Mouse (Mus musculus) spleen, adult 2 months (tissue): ENCODE data around the gene Fdxacb1. TPM values are rescaled to one million over a fixed set of nuclear protein-coding genes. Genes with fewer than 3 reads are reported as not detected.

Experiments
- DNase-seq, 2 experiments: peaks; one replicate each; pipeline versions ENCODE4 v3.0.0 to v3.0.0-alpha.2; 2012 to 2021; ENCODE audit warnings: low spot score in 2 of 2, low read depth in 1 of 2
- H3K27ac ChIP-seq: fragments of 200-500 bp; 2 replicates; pipeline ENCODE4 v1.5.1; 2012; ENCODE audit warnings: low read length, inconsistent platforms; ENCODE audit not compliant: insufficient read depth
- H3K27me3 ChIP-seq: fragments of 200-500 bp; 2 replicates; pipeline ENCODE4 v1.6.1; 2012; ENCODE audit warnings: mild to moderate bottlenecking, moderate library complexity, low read length, inconsistent platforms; ENCODE audit not compliant: control insufficient read depth, insufficient read depth
- H3K36me3 ChIP-seq: fragments of 200-500 bp; 2 replicates; pipeline ENCODE4 v1.6.1; 2012; ENCODE audit warnings: mild to moderate bottlenecking, low read length, inconsistent platforms; ENCODE audit not compliant: control insufficient read depth, insufficient read depth
- H3K4me1 ChIP-seq: fragments of 200-500 bp; 2 replicates; pipeline ENCODE4 v1.6.1; 2011; ENCODE audit warnings: inconsistent platforms; ENCODE audit not compliant: control insufficient read depth, insufficient read depth, insufficient read length
- H3K4me3 ChIP-seq: fragments of 200-500 bp; 2 replicates; pipeline ENCODE4 v1.5.1; 2011; ENCODE audit warnings: mild to moderate bottlenecking, inconsistent platforms; ENCODE audit not compliant: insufficient read depth, insufficient read length; ENCODE audit errors: extremely low read depth
- CTCF ChIP-seq: fragments of 200-500 bp; IDR thresholded peaks from 2 replicates; pipeline ENCODE4 v1.5.1; 2011; ENCODE audit warnings: mild to moderate bottlenecking, inconsistent platforms; ENCODE audit not compliant: insufficient read depth, insufficient read length, insufficient replicate concordance; ENCODE audit errors: extremely low read depth
- POLR2A ChIP-seq: fragments of 200-500 bp; IDR thresholded peaks from 2 replicates; pipeline ENCODE4 v1.6.1; 2011; ENCODE audit warnings: low read depth, low read length, inconsistent platforms
- WGBS: fragments of 180-500 bp; shearing (Covaris S2); methylation state at CpG from one replicate; pipeline ENCODE4 v1.1.7; 2018; 5-methylcytosine and 5-hydroxymethylcytosine counted together
- polyA plus RNA-seq: library from polyadenylated mRNA; depleted of rRNA; stranded (reverse); fragments of >200 nt; gene quantifications from 2 replicates; pipeline ENCODE4 v1.2.3, GENCODE M21; 2012

Fdxacb1 gene
- polyA plus RNA-seq, 1 experiment = 3.2 TPM

GRCm38 (mm10) chr9:50738914-50739870 is 28.8 kb upstream of the Fdxacb1 start, which contains the start of gene Dixdc1:
Dixdc1 (minus strand) TSS chr9:50739517.
- DNase-seq = peak; percentile 49 to 69
- Histone ChIP-seq H3K4me1 (no peaks in the 10 kb centered on the region), H3K27me3 (no peaks in the 10 kb centered on the region), H3K36me3 (no peaks in the 10 kb centered on the region), H3K4me3 (peak within 1 kb of the TSS; percentile 6; the same call in 1 of the 2 replicates), H3K27ac (no peak within 1 kb of the TSS)
- TF ChIP-seq POLR2A (no peak), CTCF (no peak)
- 9% methylated on average over 36 of the region's 36 CpGs for WGBS

- no peak overlapping the region for H3K27ac ChIP-seq
- 84% methylated on average over 14 of the region's 14 CpGs for WGBS
- H3K36me3 ChIP-seq = no peaks in the 10 kb centered on the region
- H3K4me1 ChIP-seq = no peaks in the 10 kb centered on the region
- H3K27me3 ChIP-seq = no peaks in the 10 kb centered on the region; the same call in 1 of the 2 replicates
- no peak overlapping the region for H3K4me3 ChIP-seq
- DNase-seq = no peak
- TF ChIP-seq POLR2A (no peak), CTCF (no peak)
These were observed 26.9 kb upstream of the Fdxacb1 start for GRCm38 (mm10) chr9:50740867-50741784.

- H3K36me3 ChIP-seq = no peaks in the 10 kb centered on the region
- no peak for DNase-seq
- no peak for TF ChIP-seq POLR2A
- TF ChIP-seq CTCF = no peak
- no peak overlapping the region for H3K4me3 ChIP-seq
- H3K4me1 ChIP-seq = no peaks in the 10 kb centered on the region
- H3K27me3 ChIP-seq = no peaks in the 10 kb centered on the region; the same call in 1 of the 2 replicates
- no peak overlapping the region for H3K27ac ChIP-seq
- WGBS = 86% methylated on average over 3 of the region's 3 CpGs
These were observed 25.8 kb upstream of the Fdxacb1 start for GRCm38 (mm10) chr9:50742261-50742660.

- Histone ChIP-seq H3K4me3 (no peak overlapping the region), H3K27me3 (no peaks in the 10 kb centered on the region; the same call in 1 of the 2 replicates), H3K36me3 (no peaks in the 10 kb centered on the region), H3K4me1 (no peaks in the 10 kb centered on the region), H3K27ac (no peak overlapping the region)
- no peak for TF ChIP-seq CTCF
- TF ChIP-seq POLR2A = no peak
- WGBS = 49% methylated on average over 2 of the region's 2 CpGs
- no peak for DNase-seq
These were observed 25.3 kb upstream of the Fdxacb1 start for GRCm38 (mm10) chr9:50742744-50743143.

- Histone ChIP-seq H3K4me3 (no peak overlapping the region), H3K4me1 (no peaks in the 10 kb centered on the region), H3K27me3 (no peaks in the 10 kb centered on the region; the same call in 1 of the 2 replicates), H3K36me3 (no peaks in the 10 kb centered on the region), H3K27ac (no peak overlapping the region)
- no peak for DNase-seq
- TF ChIP-seq POLR2A (no peak), CTCF (no peak)
- 54% methylated on average over 7 of the region's 7 CpGs for WGBS
These were observed 22.2 kb upstream of the Fdxacb1 start for GRCm38 (mm10) chr9:50745806-50746205.

- no peak for DNase-seq
- H3K4me3 ChIP-seq = 0 out of 2 replicates have a peak within 1 kb of the TSS, but pooled peaks have one; percentile 5
- H3K4me1 ChIP-seq = no peaks in the 10 kb centered on the region
- no peak for TF ChIP-seq POLR2A
- TF ChIP-seq CTCF = no peak
- H3K27ac ChIP-seq = no peak within 1 kb of the TSS
- 18% methylated on average over 19 of the region's 19 CpGs for WGBS
- H3K27me3 ChIP-seq = no peaks in the 10 kb centered on the region; the same call in 1 of the 2 replicates
- H3K36me3 ChIP-seq = no peaks in the 10 kb centered on the region
These were observed 21.8 kb upstream of the Fdxacb1 start, which contains the start of gene 2310030G06Rik for GRCm38 (mm10) chr9:50746214-50746677. 2310030G06Rik (minus strand) TSS chr9:50746536.
